Mouse (Mus musculus): ENCODE results near the gene Ell2. TPM values are rescaled to one million over a fixed set of nuclear protein-coding genes. Genes with fewer than 3 reads are reported as not detected.
"Not testable (repeated sequence)": the region's sequence is repeated elsewhere in the genome, so short reads cannot be mapped to it uniquely, and the experiment has no call there.

The Ell2 gene
- polyA plus RNA-seq, 1 experiment, result 28.9 TPM

GRCm38 (mm10) chr13:75707821-75708636 lies 1.5 kb downstream of the Ell2 start:
- Histone ChIP-seq H3K4me3 (ENCODE audit: control insufficient read depth, low read depth, low read length) (peak overlapping the region; percentile 94), H3K36me3 (ENCODE audit: control insufficient read depth, insufficient read depth, low read length) (no peaks in the 10 kb centered on the region), H3K27ac (ENCODE audit: control insufficient read depth, insufficient read depth, low read depth, low read length) (peak overlapping the region; percentile 16), H3K4me1 (ENCODE audit: control insufficient read depth, insufficient read depth, low read length) (peaks cover 2% of the 10 kb centered on the region), H3K27me3 (ENCODE audit: control insufficient read depth, insufficient read depth, low read length) (no peaks in the 10 kb centered on the region)
- TF ChIP-seq POLR2A (IDR thresholded peaks at IDR 0.05; ENCODE audit: control insufficient read depth, low read depth, low read length) (no peak), CTCF (IDR thresholded peaks at IDR 0.05; ENCODE audit: control insufficient read depth, insufficient read depth, insufficient replicate concordance, low read depth, low read length) (no peak)

DNA sequence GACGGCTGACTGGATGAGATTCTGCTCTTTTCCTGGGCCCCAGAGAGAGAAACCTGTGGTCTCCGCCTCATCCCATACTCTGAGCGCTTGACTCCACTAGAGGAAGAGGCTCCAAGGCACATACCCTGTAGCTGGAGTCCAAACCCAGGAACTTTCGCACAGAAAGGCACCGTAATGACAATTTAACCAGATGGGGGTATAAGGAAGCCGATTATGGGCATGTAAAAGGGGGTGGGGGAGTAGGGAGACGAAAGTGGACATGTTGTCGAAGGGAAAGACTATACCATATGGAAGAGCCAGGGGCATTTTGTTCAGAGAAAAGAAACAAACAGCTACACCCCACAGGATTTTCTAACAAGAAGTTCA lies 2.1 kb downstream of the Ell2 start:
- H3K4me1 ChIP-seq (ENCODE audit: control insufficient read depth, insufficient read depth, low read length), result peaks cover 2% of the 10 kb centered on the region
- H3K27me3 ChIP-seq (ENCODE audit: control insufficient read depth, insufficient read depth, low read length), result no peaks in the 10 kb centered on the region
- no peaks in the 10 kb centered on the region for H3K36me3 ChIP-seq (ENCODE audit: control insufficient read depth, insufficient read depth, low read length)
- TF ChIP-seq POLR2A (IDR thresholded peaks at IDR 0.05; ENCODE audit: control insufficient read depth, low read depth, low read length) (no peak), CTCF (IDR thresholded peaks at IDR 0.05; ENCODE audit: control insufficient read depth, insufficient read depth, insufficient replicate concordance, low read depth, low read length) (no peak)
- H3K4me3 ChIP-seq (ENCODE audit: control insufficient read depth, low read depth, low read length), result peak overlapping the region; percentile 94
- H3K27ac ChIP-seq (ENCODE audit: control insufficient read depth, insufficient read depth, low read depth, low read length), result peak overlapping the region; percentile 1; the same call in 1 of the 2 replicates

- no peak for TF ChIP-seq CTCF (IDR thresholded peaks at IDR 0.05; ENCODE audit: control insufficient read depth, insufficient read depth, insufficient replicate concordance, low read depth, low read length)
- no peak for TF ChIP-seq POLR2A (IDR thresholded peaks at IDR 0.05; ENCODE audit: control insufficient read depth, low read depth, low read length)
- Histone ChIP-seq H3K36me3 (ENCODE audit: control insufficient read depth, insufficient read depth, low read length) (no peaks in the 10 kb centered on the region), H3K4me3 (ENCODE audit: control insufficient read depth, low read depth, low read length) (peak overlapping the region; percentile 41), H3K27ac (ENCODE audit: control insufficient read depth, insufficient read depth, low read depth, low read length) (no peak overlapping the region), H3K27me3 (ENCODE audit: control insufficient read depth, insufficient read depth, low read length) (no peaks in the 10 kb centered on the region), H3K4me1 (ENCODE audit: control insufficient read depth, insufficient read depth, low read length) (peaks cover 2% of the 10 kb centered on the region)
Measured at GRCm38 (mm10) chr13:75709026-75709778, 2.6 kb downstream of the Ell2 start.

- no peaks in the 10 kb centered on the region for H3K36me3 ChIP-seq (ENCODE audit: control insufficient read depth, insufficient read depth, low read length)
- H3K4me1 ChIP-seq (ENCODE audit: control insufficient read depth, insufficient read depth, low read length), result peaks cover 2% of the 10 kb centered on the region
- H3K27ac ChIP-seq (ENCODE audit: control insufficient read depth, insufficient read depth, low read depth, low read length), result no peak overlapping the region
- no peak overlapping the region for H3K4me3 ChIP-seq (ENCODE audit: control insufficient read depth, low read depth, low read length)
- H3K27me3 ChIP-seq (ENCODE audit: control insufficient read depth, insufficient read depth, low read length), result no peaks in the 10 kb centered on the region
- no peak for TF ChIP-seq CTCF (IDR thresholded peaks at IDR 0.05; ENCODE audit: control insufficient read depth, insufficient read depth, insufficient replicate concordance, low read depth, low read length)
- TF ChIP-seq POLR2A (IDR thresholded peaks at IDR 0.05; ENCODE audit: control insufficient read depth, low read depth, low read length), result no peak
Measured at GRCm38 (mm10) chr13:75710152-75710551, 3.6 kb downstream of the Ell2 start.

GRCm38 (mm10) chr13:75711517-75711916 lies 5.0 kb downstream of the Ell2 start:
- H3K27me3 ChIP-seq (ENCODE audit: control insufficient read depth, insufficient read depth, low read length); H3K36me3 ChIP-seq (ENCODE audit: control insufficient read depth, insufficient read depth, low read length); H3K4me1 ChIP-seq (ENCODE audit: control insufficient read depth, insufficient read depth, low read length): not testable (repeated sequence)

DNA sequence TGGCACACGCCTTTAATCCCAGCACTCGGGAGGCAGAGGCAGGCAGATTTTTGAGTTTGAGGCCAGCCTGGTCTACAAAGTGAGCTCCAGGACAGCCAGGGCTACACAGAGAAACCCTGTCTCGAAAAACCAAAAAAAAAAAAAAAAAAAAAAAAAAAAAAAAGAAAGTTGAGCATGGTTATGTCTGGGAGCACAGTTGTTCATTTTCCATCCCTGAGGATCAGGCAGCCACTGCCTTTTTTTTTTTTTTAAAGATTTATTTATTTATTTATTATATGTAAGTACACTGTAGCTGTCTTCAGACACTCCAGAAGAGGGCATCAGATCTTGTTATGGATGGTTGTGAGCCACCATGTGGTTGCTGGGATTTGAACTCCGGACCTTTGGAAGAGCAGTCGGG lies 6.0 kb downstream of the Ell2 start:
- H3K4me3 ChIP-seq (ENCODE audit: control insufficient read depth, low read depth, low read length); H3K36me3 ChIP-seq (ENCODE audit: control insufficient read depth, insufficient read depth, low read length); H3K27me3 ChIP-seq (ENCODE audit: control insufficient read depth, insufficient read depth, low read length); H3K4me1 ChIP-seq (ENCODE audit: control insufficient read depth, insufficient read depth, low read length); H3K27ac ChIP-seq (ENCODE audit: control insufficient read depth, insufficient read depth, low read depth, low read length): not testable (repeated sequence)

More at GRCm38 (mm10) chr13:75711517-75711916, 5.0 kb downstream of the Ell2 start:
- not testable (repeated sequence) for H3K4me3 ChIP-seq (ENCODE audit: control insufficient read depth, low read depth, low read length); H3K27ac ChIP-seq (ENCODE audit: control insufficient read depth, insufficient read depth, low read depth, low read length)

- Histone ChIP-seq H3K36me3 (ENCODE audit: control insufficient read depth, insufficient read depth, low read length) (no peaks in the 10 kb centered on the region), H3K27ac (ENCODE audit: control insufficient read depth, insufficient read depth, low read depth, low read length) (no peak overlapping the region), H3K4me3 (ENCODE audit: control insufficient read depth, low read depth, low read length) (no peak overlapping the region), H3K4me1 (ENCODE audit: control insufficient read depth, insufficient read depth, low read length) (no peaks in the 10 kb centered on the region; the same call in 1 of the 2 replicates), H3K27me3 (ENCODE audit: control insufficient read depth, insufficient read depth, low read length) (no peaks in the 10 kb centered on the region)
- TF ChIP-seq POLR2A (IDR thresholded peaks at IDR 0.05; ENCODE audit: control insufficient read depth, low read depth, low read length) (no peak), CTCF (IDR thresholded peaks at IDR 0.05; ENCODE audit: control insufficient read depth, insufficient read depth, insufficient replicate concordance, low read depth, low read length) (no peak)
Measured at GRCm38 (mm10) chr13:75714407-75714806, 7.8 kb downstream of the Ell2 start.
